Mouse (Mus musculus) bone marrow, adult 2 months (tissue): ENCODE results near the gene Fam217b.

Experiments used
- CTCF ChIP-seq: fragments of 200-500 bp; IDR thresholded peaks from 2 replicates; pipeline ENCODE4 v1.5.1; 2011; ENCODE audit warnings: low read length, control low read depth; ENCODE audit not compliant: control insufficient read depth, insufficient read depth
- POLR2A ChIP-seq: fragments of 200-500 bp; IDR thresholded peaks from 2 replicates; pipeline ENCODE4 v1.6.1; 2011; ENCODE audit warnings: low read depth, mild to moderate bottlenecking, control low read depth, low read length, borderline replicate concordance; ENCODE audit not compliant: control insufficient read depth

GRCm38 (mm10) chr2:178407053-178407815 is 7.1 kb upstream of the Fam217b start, which contains the start of gene Sycp2:
- TF ChIP-seq CTCF, result peak; percentile 47; the same call in 1 of the 2 replicates
- TF ChIP-seq POLR2A, result no peak
